Mouse (Mus musculus) small intestine, adult 2 months (tissue): ENCODE measurements at regions not wholly inside any gene's neighbourhood (a gene's known extent, or its start where the extent isn't known, plus 50 kb on each side); places are given as distances from the start of the nearest gene placed in this dataset.

ENCODE experiments used
- CTCF ChIP-seq: fragments of 200-500 bp; IDR thresholded peaks from 2 replicates; pipeline ENCODE4 v1.5.1; 2012; ENCODE audit warnings: low read depth, mild to moderate bottlenecking, control low read depth, inconsistent platforms, low read length, moderate library complexity, mixed read lengths; ENCODE audit not compliant: insufficient replicate concordance, insufficient read length; ENCODE audit errors: extremely low read depth
- POLR2A ChIP-seq: fragments of 200-500 bp; IDR thresholded peaks from 2 replicates; pipeline ENCODE4 v1.6.1; 2012; ENCODE audit warnings: low read depth, mild to moderate bottlenecking, control low read depth, inconsistent platforms, low read length, moderate library complexity

DNA sequence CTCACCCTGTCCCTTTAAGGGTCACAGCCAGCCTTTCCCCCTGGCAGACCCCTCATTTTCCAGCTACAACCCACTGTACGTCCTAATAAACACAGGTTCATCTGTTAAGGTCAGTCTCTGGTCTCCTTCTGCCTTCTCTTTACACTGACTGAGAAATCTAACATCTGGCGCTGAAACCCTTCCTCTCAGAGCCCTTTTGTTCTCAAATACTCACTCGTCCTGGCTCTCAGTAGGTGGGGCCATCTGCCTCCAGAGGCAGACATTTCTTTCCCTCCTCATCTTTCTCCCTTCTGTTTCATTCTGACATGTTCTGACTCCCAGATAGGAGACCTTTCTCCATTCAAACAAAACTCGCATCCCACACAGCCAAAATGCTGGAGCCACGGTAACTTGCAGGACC is 102.6 kb upstream of the Thpo start:
- TF ChIP-seq POLR2A (no peak), CTCF (no peak)
